Mouse (Mus musculus): ENCODE data around the gene Myocd.

GRCm38 (mm10) chr11:65126566-65126965 lies 143.2 kb downstream of the Myocd start:
- TF ChIP-seq CTCF (IDR thresholded peaks at IDR 0.05; ENCODE audit: low read depth, low read length) (no peak), POLR2A (IDR thresholded peaks at IDR 0.05; ENCODE audit: insufficient read depth, low read length) (no peak), EP300 (IDR thresholded peaks at IDR 0.05; ENCODE audit: insufficient read depth, low read depth, low read length) (no peak)
